Mouse (Mus musculus) adipocyte (in vitro differentiated cells): ENCODE data around the gene Spata48.

Experiments
- DNase-seq: peaks from one replicate; pipeline ENCODE4 v3.0.0-alpha.2; 2016; ENCODE audit warnings: low spot score

Gene Spata48

GRCm38 (mm10) chr11:11536295-11536694, 74.4 kb downstream of the Spata48 start:
- no peak for DNase-seq

DNA sequence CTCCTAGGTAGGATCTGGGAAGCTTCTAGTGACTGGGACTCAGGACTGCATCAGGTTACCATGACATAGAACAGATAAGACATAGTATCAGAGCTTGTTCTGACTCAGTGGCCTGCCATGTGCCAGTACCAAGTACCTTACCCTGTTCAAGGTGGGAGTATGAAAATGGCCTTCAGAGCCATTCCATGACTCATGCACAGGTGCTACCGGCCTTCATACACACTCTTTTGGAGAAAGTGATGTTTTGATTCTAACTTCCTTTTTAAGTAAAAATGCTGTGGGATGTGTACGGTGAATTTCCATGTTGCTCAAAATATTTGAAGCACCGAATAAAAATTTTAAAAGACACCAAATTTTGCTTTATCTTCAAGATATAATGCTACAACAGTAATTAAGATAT, 84.1 kb downstream of the Spata48 start:
- no peak for DNase-seq

DNA sequence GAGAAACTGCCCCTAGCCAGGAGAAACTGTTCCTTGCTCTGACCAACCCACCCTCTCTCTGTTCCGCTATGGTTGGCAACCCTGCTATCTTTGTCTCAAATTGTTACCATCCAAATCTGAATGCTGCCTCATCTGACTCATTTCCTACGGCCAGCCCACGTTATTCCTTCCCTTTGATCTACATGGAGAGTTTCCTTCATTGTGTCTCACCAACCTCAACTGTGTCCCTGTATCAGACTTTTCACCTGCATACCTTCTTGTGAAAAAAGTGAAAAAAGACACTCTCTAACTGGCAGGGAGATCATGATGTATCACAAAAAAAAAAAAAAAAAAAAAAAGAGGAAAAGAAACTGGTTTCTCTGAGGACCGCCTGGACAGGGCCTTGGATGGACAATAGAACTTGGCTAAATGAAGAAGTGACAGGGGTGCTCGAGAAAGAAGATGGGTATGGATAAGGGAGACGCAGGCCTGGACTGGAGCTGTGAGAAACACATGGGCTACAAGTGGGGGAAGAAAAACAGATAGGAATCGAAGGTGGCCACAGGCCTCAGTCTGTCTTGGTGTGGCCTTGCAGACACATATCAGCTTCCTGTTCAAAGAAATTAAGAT, 85.1 kb downstream of the Spata48 start:
- DNase-seq: no peak

GRCm38 (mm10) chr11:11547597-11548240, 85.8 kb downstream of the Spata48 start:
- no peak for DNase-seq

- no peak for DNase-seq
Observed at GRCm38 (mm10) chr11:11555563-11555962, 93.7 kb downstream of the Spata48 start.

DNA sequence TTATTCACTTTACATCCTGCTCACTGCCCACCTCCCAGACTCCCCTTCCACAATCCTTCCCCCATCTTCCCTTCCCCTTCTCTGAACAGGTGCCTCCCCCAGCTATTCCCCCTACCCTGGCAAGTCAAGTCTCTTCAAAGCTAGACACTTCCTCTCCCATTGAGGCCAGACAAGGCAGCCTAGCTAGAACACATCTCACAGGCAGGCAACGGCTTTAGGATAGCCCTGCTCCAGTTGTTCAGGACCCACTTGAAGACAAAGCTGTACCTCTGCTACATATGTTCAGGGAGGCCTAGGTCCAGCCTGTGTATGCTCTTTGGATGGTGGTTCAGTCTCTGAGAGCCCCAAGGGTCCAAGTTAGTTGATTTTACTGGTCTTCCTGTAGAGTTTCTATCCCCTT, 94.3 kb downstream of the Spata48 start:
- no peak for DNase-seq

GRCm38 (mm10) chr11:11557173-11557967, 95.5 kb downstream of the Spata48 start:
- DNase-seq: peak; percentile 69

DNA sequence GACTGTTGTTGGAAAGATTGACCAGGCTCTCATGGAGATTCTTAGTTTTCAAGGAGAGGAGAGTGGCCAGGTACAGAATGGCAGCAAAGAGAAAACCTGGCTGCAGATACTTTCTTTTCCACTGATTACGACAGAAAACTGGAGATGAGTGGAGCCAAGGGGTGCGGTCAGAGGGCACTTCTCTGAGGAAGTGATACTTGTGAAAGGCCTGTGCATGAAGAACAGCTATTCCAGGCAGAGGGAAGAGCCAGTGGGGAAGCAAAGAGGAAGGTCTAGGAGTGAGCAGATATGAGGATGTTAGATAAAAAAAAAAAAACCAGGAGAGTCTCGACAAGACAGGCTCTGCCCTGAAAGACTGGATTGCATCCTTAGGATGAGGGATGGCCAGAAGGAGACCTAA, 96.8 kb downstream of the Spata48 start:
- no peak for DNase-seq

DNA sequence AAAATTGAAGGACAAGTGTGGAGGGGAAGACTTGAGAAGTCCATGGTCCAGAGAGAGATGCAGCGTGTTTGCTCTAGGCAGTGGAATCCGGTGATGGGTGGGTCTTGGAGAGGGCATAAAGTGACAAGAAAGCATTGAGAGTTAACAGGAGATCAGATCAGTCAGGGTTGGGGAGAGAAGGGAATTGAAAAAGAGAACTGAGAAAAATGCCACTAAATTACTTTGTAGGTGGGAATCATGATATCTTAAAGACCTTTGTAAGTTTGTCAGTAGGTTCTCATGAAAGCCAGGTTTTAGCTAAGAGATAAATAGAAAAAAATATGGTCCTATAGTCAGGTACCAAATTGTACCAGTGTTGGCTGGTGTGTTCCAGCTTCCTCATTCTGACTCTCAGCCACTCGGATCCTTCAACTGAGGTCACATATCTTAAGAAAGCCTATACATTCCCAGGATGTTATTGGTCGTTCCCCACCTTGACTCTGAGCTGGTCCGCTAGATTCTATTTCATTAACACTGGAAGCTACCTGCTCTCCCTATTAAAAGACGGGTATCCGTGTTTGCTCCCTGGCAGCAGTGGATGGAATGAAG, 97.3 kb downstream of the Spata48 start:
- DNase-seq: no peak

GRCm38 (mm10) chr11:11561118-11561517, 99.2 kb downstream of the Spata48 start:
- no peak for DNase-seq

DNA sequence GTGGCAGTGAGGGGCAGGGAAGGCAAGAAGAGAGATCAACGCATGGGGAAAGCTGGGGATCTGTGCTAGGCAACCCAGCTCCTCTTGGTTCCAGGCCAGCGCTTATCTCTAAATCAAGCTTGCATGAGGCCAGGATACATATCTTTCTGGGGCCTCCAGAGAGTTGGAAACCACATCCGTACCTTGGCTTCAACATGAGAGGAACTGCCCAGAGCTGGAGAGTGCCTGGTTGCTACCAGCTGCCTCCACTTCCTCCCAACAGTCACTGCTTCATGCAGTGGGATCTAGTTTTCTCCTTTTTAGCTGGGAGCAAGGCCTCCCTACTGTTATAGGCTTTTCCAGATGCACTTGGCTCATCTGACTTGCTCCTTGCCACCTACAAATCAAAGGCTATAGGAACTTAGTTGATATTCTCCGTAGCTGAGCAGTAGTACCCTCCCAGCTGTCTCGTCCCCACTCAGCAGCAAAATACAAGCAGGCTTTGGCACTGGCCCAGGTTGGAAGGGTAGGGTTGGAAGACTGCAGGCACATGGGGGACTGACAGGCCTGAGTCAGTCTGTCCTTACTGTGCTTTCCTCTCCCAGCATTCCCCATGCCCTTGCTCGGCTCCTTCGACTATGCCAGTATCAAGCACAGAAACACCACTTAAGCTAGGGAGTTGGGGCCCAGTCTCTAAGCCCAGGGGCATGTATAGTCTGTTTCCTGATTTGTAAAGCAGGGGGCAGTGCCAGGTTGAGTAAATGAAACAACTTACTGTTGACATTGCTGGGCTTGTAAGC, 102.6 kb downstream of the Spata48 start:
- DNase-seq: no peak
